Mouse (Mus musculus) spleen, embryonic (tissue): ENCODE measurements around the gene Vinac1.

Experiments
- CTCF ChIA-PET: fragments of 350-600 bp; sonication (Branson Sonifier 250); formaldehyde crosslinking; loops from one replicate; lab custom pipeline; 2022; lab: Charles Lee

Gene Vinac1

DNA sequence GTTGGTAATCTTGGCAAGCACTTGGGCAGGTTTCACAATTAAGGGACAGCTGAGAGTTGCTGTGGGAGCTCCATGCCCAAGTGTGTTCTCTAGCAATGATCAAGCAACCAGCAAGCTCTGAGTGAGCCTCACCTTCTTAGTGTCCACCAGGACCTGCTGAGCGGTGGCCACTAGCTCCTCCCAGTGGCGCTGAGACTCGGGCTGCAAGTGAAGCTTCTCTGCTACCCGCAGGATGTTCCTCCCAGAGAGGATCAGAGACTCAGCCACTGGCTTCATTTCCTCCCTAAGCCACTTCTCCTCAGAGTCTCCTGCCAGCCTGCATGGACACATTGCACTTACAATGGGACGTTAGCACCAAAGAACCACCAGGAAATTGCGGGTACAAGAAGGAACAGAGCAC is 7.4 kb downstream of the Vinac1 start:
- CTCF ChIA-PET, result interaction anchor here (0.6 kb wide), 1 partner anchor 11 kb away, joined by 3 read pairs; no protein-coding TSS in a partner anchor

DNA sequence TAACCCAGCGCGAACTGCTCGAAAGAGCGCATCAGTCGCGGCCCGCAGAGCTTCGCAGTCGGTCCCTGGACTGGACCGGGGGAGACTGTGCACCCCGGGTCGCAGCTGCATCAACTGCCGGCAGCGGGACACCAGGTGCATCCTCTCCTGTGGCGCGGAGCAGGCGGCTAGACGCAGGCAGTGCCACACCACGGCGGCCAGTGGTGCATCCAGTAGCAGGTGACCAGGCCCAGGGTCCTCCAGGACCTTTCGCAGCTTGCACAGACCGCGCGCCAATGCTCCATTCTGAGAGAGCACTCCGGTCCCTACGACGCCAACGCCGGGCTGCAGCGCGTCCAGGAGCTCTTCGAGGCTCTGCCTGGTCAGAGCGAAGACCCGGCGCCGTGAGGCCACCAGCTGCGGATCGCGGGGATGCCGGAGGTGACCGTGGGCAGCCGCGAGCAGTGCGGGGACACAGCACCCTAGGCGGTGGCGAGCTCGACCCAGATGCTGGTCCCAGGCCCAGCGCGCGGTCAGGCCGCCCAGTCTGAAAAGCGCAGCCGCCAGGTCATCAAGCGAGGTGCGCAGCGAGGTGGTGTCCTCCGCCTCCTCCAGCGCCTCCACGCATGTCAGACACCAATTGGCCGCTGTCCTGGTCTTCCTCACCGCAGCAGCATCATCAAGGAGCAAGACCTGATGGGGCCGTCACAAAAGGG is 8.9 kb downstream of the Vinac1 start:
- CTCF ChIA-PET, result interaction anchor here (0.6 kb wide), 1 partner anchor 1509 kb away, joined by 6 read pairs; no protein-coding TSS in a partner anchor

DNA sequence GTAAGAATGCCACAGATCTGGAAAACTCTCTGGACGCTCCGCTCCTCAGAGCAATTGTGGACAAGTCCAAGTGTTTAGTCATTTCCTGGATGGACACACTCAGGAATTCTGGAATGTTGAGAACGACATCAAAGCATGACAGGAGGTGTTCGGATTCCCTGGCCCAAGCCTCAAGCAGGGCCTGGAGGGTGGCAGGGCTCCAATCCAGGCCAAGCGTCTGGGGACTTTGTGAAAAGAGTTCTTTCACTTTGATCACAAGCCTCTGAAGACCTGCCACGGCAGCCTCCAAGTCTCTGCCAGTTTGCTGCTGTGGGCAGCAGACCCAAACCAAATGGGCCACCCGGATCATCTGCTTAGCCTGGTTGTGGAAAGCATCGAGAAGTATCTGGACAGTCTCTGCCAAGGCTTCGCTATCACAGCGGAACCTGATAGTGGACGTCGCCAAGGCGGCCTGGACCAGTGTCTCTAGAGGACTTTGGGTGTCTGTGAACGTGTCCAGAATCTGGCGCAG is 9.5 kb downstream of the Vinac1 start:
- CTCF ChIA-PET, result no interaction called here

DNA sequence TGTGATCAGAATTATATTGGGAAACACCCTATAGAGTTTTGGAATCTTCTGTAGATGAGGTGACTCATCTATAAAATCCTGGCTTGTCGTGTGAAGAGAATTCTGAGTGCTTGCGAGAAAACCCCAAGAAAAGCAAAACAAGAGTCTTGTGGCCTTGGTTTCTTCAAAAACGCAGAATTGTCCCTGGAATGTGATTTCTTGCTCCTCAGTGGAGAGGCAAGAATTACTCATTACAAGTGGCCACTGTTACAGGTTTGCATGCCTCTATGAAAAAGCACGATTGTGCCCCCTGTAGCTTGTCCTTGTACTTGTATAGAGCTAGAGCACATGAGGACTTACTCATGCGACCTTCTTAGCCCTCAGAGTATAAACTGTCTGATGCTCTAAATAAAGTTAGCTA is 12.6 kb downstream of the Vinac1 start:
- CTCF ChIA-PET, result interaction anchor here (0.6 kb wide), 1 partner anchor 19 kb away, joined by 6 read pairs; no protein-coding TSS in a partner anchor

DNA sequence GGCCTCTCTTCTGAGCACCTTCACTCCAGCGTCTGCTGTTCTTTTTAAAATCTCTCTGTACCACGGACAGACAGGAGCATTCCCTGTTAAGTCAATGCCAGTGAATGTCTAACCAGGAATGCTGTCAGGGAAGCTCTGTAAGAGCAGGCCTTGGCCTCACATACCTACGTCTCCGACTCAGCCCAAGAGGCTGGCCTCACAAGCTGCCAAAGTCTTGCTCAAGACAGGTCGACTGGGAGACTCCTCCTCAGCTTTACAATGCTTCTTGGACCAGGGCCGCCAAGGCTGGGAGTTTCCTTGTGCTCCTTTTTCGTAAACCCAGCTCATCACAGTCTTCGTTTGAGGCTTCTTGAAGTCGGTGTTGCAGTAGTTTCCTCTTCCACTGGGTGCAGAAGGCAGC is 23.2 kb downstream of the Vinac1 start:
- CTCF ChIA-PET, result no interaction called here

DNA sequence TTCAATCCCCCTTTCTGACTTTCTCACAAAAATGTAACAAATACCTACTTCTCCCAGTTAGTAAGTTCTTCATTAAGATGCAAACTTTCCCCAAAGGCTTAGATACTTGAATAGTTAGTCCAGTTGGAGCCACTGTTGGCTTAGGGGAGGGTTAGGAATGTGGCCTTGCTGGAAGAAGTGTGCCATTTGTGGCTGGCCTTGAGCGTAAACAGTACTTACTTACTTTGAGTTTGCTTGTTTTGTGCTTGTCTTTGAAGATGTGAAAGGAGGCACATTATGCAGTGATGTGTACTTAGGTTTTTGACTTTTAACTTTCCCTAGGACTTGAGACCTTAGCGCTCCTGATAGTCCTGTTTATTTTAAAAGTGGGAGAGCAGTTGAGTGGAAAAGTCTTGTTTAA is 27.9 kb downstream of the Vinac1 start:
- CTCF ChIA-PET, result no interaction called here

DNA sequence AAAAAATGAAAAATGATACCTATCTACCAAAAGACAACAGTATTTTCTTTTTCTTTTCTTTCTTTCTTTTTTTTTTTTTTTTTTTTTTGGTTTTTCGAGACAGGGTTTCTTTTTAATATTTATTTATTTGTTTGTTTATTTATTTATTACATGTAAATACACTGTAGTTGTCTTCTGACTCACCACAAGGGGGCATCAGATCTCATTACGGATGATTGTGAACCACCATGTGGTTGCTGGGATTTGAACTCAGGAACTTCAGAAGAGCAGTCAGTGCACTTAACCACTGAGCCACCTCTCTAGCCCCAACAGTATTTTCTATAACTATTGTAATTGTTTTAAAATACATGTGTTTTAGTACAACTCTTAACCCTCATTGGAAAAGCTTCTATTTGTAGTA is 39.1 kb downstream of the Vinac1 start:
- CTCF ChIA-PET, result interaction anchor here (0.7 kb wide), 1 partner anchor 503 kb away, joined by 7 read pairs; no protein-coding TSS in a partner anchor

DNA sequence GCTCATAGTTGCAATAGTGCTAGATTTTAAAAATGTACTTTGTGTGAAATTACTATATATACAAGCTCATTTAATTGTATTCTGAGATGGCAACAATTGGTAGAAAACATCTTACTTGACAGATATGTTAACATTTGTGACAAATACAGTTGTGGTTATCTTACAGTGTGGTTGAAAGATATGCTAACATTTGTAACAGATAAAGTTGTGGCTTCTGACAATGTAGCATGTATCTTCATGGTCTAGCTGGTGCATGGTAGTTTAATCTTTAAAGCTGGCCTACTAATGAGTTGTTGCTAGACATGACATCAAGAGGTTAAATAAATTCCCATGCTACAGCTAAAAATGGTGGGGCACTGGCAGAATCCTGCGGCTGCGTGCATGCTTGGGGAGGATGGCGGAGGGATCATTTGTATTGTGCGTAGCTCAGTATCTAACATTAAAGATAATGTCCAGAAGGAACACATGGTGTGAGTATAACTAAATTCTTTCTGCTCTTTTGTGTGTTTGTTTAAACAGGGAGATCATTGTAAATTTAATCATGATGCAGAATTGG is 41.7 kb downstream of the Vinac1 start:
- CTCF ChIA-PET, result interaction anchor here (1.2 kb wide), 1 partner anchor 251 kb away, joined by 3 read pairs; no protein-coding TSS in a partner anchor

DNA sequence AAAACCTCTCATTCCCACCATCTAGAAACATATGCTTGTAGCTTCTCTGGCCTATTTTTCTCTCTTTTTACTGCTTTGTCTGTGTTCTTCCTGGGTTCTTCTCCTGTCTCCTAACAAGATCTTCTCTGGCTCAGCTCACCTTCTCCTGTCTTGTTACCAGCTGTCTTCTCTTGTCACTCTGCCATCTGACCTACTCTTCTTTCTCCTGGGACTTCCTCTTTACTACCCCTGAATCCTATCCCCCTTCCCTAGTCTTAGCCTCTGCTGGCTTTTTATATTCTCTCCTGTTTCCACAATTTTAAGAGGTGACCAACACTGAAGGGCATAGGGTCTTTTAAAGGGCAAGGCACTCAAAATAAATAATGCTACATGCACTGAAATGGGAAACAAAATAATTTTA is 43.1 kb downstream of the Vinac1 start:
- CTCF ChIA-PET, result interaction anchor here (0.7 kb wide), 1 partner anchor 100 kb away, joined by 3 read pairs; no protein-coding TSS in a partner anchor

DNA sequence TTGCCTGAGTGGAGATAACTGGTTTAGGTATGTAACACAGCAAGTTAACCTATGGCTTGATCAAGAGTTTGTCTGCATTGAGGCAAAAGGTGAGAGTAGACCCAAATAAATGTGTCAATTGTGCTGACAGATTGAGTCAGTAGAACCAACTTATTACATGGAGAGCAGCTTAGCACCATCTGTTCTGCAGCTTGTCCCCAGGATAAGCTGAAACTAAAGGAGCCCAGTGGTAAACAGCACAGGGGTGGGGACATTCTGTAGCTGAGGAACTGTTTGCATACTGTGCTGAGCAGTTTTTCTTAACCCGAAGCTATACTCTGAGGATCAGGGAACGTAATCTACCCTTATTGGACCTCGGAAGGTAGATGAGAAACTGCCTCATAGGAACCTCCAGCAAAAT is 63.2 kb downstream of the Vinac1 start:
- CTCF ChIA-PET, result no interaction called here

DNA sequence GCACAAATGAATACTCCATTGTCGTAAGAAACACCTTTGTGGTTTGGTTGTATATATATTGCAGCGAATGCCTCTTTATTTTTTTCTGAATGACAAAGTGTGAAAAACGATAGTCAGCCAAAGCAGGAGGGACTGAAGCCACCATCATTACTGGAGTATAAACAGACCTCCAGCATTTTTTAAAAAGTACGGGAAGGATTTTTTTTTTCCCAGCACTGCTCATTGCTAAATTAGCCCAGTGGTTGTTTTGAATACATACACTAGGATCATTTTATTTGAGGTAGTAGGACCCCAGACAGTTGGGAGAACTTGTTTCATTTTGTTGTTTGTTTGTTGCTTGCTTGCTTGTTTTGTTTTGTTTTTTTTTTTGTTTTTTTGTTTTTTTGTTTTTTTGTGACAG is 72.4 kb downstream of the Vinac1 start:
- CTCF ChIA-PET, result no interaction called here
